Mouse (Mus musculus) gastrocnemius, postnatal 4 days (tissue): Measurements from ENCODE around the gene Ccdc34. TPM values are rescaled to one million over a fixed set of nuclear protein-coding genes. Genes with fewer than 3 reads are reported as not detected.
"Not testable (repeated sequence)": the region's sequence is repeated elsewhere in the genome, so short reads cannot be mapped to it uniquely, and the experiment has no call there.

Experiments
- DNase-seq, 2 experiments: peaks; one replicate each; pipeline ENCODE4 v3.0.0; 2021 to 2022; ENCODE audit warnings: low spot score in 2 of 2, mixed read lengths in 2 of 2
- total RNA-seq, 2 experiments: library from RNA; stranded (reverse); gene quantifications; 2 replicates each; pipeline ENCODE4 v1.2.3; 2021

Gene Ccdc34
- total RNA-seq, 2 experiments from 2014 or later: 20.6 to 22.9 TPM

GRCm38 (mm10) chr2:110077240-110077639 is 59.6 kb downstream of the Ccdc34 start:
- DNase-seq: no peak

GRCm38 (mm10) chr2:110077655-110078054 is 60.0 kb downstream of the Ccdc34 start:
- no peak for DNase-seq

GRCm38 (mm10) chr2:110080532-110080931 is 62.9 kb downstream of the Ccdc34 start:
- no peak for DNase-seq

- DNase-seq: no peak
Measured at GRCm38 (mm10) chr2:110082975-110083374, 65.4 kb downstream of the Ccdc34 start.

GRCm38 (mm10) chr2:110085701-110086143 is 68.1 kb downstream of the Ccdc34 start:
- peak in 1 of 2 experiments; percentile 43 for DNase-seq

GRCm38 (mm10) chr2:110114133-110114532 is 96.5 kb downstream of the Ccdc34 start:
- DNase-seq: no peak

GRCm38 (mm10) chr2:110129396-110129795 is 111.8 kb downstream of the Ccdc34 start:
- DNase-seq: no peak

GRCm38 (mm10) chr2:110131573-110131972 is 114.0 kb downstream of the Ccdc34 start:
- DNase-seq: no peak

GRCm38 (mm10) chr2:110133356-110134115 is 115.9 kb downstream of the Ccdc34 start:
- DNase-seq: no peak

GRCm38 (mm10) chr2:110134765-110135594 is 117.4 kb downstream of the Ccdc34 start:
- no peak for DNase-seq

- no peak for DNase-seq
Measured at GRCm38 (mm10) chr2:110137291-110137690, 119.7 kb downstream of the Ccdc34 start.

- no peak for DNase-seq
Measured at GRCm38 (mm10) chr2:110138096-110138495, 120.5 kb downstream of the Ccdc34 start.

GRCm38 (mm10) chr2:110147980-110148379 is 130.4 kb downstream of the Ccdc34 start:
- not testable (repeated sequence) for DNase-seq

- no peak for DNase-seq
Measured at GRCm38 (mm10) chr2:110149246-110149645, 131.6 kb downstream of the Ccdc34 start.

GRCm38 (mm10) chr2:110156321-110156720 is 138.7 kb downstream of the Ccdc34 start:
- DNase-seq: no peak

GRCm38 (mm10) chr2:110165003-110165402 is 147.4 kb downstream of the Ccdc34 start:
- DNase-seq: no peak

GRCm38 (mm10) chr2:110167694-110168093 is 150.1 kb downstream of the Ccdc34 start:
- no peak for DNase-seq

- no peak for DNase-seq
Measured at GRCm38 (mm10) chr2:110168361-110168760, 150.7 kb downstream of the Ccdc34 start.

- no peak for DNase-seq
Measured at GRCm38 (mm10) chr2:110172456-110172855, 154.8 kb downstream of the Ccdc34 start.

GRCm38 (mm10) chr2:110173818-110174247 is 156.2 kb downstream of the Ccdc34 start:
- no peak for DNase-seq

GRCm38 (mm10) chr2:110176761-110177400 is 159.3 kb downstream of the Ccdc34 start:
- no peak for DNase-seq

- no peak for DNase-seq
Measured at GRCm38 (mm10) chr2:110177406-110177805, 159.8 kb downstream of the Ccdc34 start.
